Mouse (Mus musculus) spleen, adult 18-20 months (tissue): ENCODE data around the gene Trir.

Source experiments
- DNase-seq, 2 experiments: peaks; one replicate each; pipeline ENCODE4 v3.0.0; 2022; ENCODE audit warnings: mixed read lengths in 2 of 2

Trir gene

GRCm38 (mm10) chr8:84995680-84996079 is 30.9 kb upstream of the Trir start:
- DNase-seq = no peak

GRCm38 (mm10) chr8:84996978-84997377 is 29.6 kb upstream of the Trir start:
- DNase-seq = no peak

- DNase-seq = peak; percentile 82 to 93
Measured at GRCm38 (mm10) chr8:84997649-84998295, 28.9 kb upstream of the Trir start.

- DNase-seq = no peak
Measured at GRCm38 (mm10) chr8:85007686-85008085, 18.9 kb upstream of the Trir start.

- DNase-seq = no peak
Measured at GRCm38 (mm10) chr8:85011242-85011641, 15.4 kb upstream of the Trir start.

GRCm38 (mm10) chr8:85013230-85013840 is 13.3 kb upstream of the Trir start:
- DNase-seq = peak; percentile 56 to 74

GRCm38 (mm10) chr8:85014431-85014830 is 12.2 kb upstream of the Trir start, which contains the start of gene Best2:
Gene Best2 (minus strand): TSS chr8:85014531.
- no peak for DNase-seq

- no peak for DNase-seq
Measured at GRCm38 (mm10) chr8:85016724-85017123, 9.9 kb upstream of the Trir start.

GRCm38 (mm10) chr8:85017209-85017608 is 9.4 kb upstream of the Trir start:
- no peak for DNase-seq

GRCm38 (mm10) chr8:85021514-85022055 is 5.0 kb upstream of the Trir start:
- DNase-seq = no peak

- no peak for DNase-seq
Measured at GRCm38 (mm10) chr8:85023846-85024245, 2.8 kb upstream of the Trir start.

GRCm38 (mm10) chr8:85025098-85025932 is 1.3 kb upstream of the Trir start, which contains the start of gene Asna1:
Gene Asna1 (minus strand): TSS chr8:85025281.
- peak; percentile 61 to 76 for DNase-seq

- DNase-seq = no peak
Measured at GRCm38 (mm10) chr8:85027516-85027855, 863 bp downstream of the Trir start.

- no peak for DNase-seq
Measured at GRCm38 (mm10) chr8:85027922-85028321, 1.3 kb downstream of the Trir start.

- no peak for DNase-seq
Measured at GRCm38 (mm10) chr8:85029271-85029670, 2.6 kb downstream of the Trir start.

GRCm38 (mm10) chr8:85032622-85033311 is 6.1 kb downstream of the Trir start:
- DNase-seq = no peak

GRCm38 (mm10) chr8:85033867-85034266 is 7.2 kb downstream of the Trir start:
- no peak for DNase-seq

GRCm38 (mm10) chr8:85034764-85035163 is 8.1 kb downstream of the Trir start:
- DNase-seq = peak; percentile 64 to 73

- no peak for DNase-seq
Measured at GRCm38 (mm10) chr8:85035165-85035727, 8.6 kb downstream of the Trir start.

GRCm38 (mm10) chr8:85035728-85036310 is 9.2 kb downstream of the Trir start:
- DNase-seq = peak in 1 of 2 experiments; percentile 26

- no peak for DNase-seq
Measured at GRCm38 (mm10) chr8:85036381-85036717, 9.7 kb downstream of the Trir start.

- DNase-seq = peak; percentile 74 to 76
Measured at GRCm38 (mm10) chr8:85036718-85037365, 10.2 kb downstream of the Trir start, which contains the start of gene Tnpo2. Gene Tnpo2 (plus strand): TSS chr8:85036915.
